Mouse (Mus musculus): ENCODE measurements around the gene Shcbp1l. TPM values are rescaled to one million over a fixed set of nuclear protein-coding genes. Genes with fewer than 3 reads are reported as not detected.

Shcbp1l gene
- total and polyA plus RNA-seq, 3 experiments = 0.59 to 1.6 TPM; not detected in 1

DNA sequence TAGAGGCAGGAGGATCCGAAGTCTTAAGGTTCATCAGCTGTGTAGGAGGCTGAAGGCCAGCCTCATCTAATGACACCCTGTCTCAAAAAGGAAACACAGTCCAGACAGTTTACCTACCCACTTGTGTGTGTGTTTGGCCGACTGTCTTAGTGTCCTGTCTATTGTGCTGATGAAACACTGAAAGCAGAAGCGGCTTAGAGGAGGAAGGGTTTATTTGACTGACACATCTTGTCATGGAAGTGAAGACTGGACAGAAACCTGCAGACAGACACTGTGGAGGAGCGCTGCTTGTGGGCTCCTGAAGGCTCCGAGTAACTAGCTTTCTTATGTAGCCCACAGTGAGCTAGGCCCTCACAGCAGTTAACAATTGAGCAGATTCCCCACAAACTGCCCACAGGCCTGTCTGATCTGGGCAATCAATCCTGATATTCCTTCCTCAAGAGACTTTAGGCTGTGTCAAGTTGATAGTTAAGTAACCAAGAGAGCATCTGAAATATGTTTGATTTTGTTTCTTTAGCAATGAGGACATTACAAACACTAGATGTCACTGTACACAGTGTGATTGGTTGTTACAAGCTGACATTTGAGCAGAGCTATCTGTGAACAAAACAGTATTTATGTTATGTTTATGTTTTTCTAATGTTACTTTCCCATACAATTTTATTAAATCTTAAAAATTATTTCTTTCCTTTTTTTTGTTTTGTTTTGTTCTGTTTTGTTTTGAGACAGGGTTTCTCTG, 9.1 kb downstream of the Shcbp1l start:
- in situ Hi-C loops (cut with MboI; ENCODE audit: low pct_ligation_motif_present, low pct_unique_long_range_greater_than_20kb, low sequenced_read_pairs) = no loop called here

GRCm38 (mm10) chr1:153437536-153437935, 12.6 kb downstream of the Shcbp1l start:
- no peaks in the 10 kb centered on the region for H3K9me3 ChIP-seq (replicated peaks; ENCODE audit: low read length)
- H3K4me1 ChIP-seq (ENCODE audit: control insufficient read depth in 1 of 2, insufficient read depth in 2 of 2) = peaks cover 0 to 6% of the 10 kb centered on the region in 2 experiments; a peak in 1 of 4 replicates
- peaks cover 0 to 2% of the 10 kb centered on the region in 2 experiments for H3K36me3 ChIP-seq (replicated peaks in 1 of 2; ENCODE audit: control insufficient read depth in 1 of 2, insufficient read depth in 1 of 2, low read length in 1 of 2)
- no peak overlapping the region for H3K9ac ChIP-seq (ENCODE audit: insufficient read depth, low read depth)
- dilution Hi-C loops (cut with MboI; ENCODE audit: extremely low pct_ligation_motif_present, extremely low pct_unique_long_range_greater_than_20kb, low sequenced_read_pairs) = no loop called here
- no peak overlapping the region for H3K4me3 ChIP-seq (replicated peaks in 1 of 3; ENCODE audit: low read depth in 2 of 3, low read length in 2 of 3, poor library complexity in 1 of 3)
- DNase-seq (ENCODE audit: extremely low read depth) = no peak
- H3K4me2 ChIP-seq (ENCODE audit: insufficient read depth, low read depth, poor library complexity, severe bottlenecking) = no peak overlapping the region
- in situ Hi-C loops (cut with MboI; ENCODE audit: low pct_ligation_motif_present, low pct_unique_long_range_greater_than_20kb, low sequenced_read_pairs) = no loop called here
- no peak overlapping the region for H3K27ac ChIP-seq (ENCODE audit: insufficient read depth, low read depth)
- no peaks in the 10 kb centered on the region for H3K79me2 ChIP-seq (replicated peaks; ENCODE audit: control insufficient read depth, extremely low read depth, insufficient read depth, poor library complexity, severe bottlenecking)
- no peak for TF ChIP-seq RCOR1 (conservative IDR thresholded peaks at IDR 0.05; ENCODE audit: low read depth, low read length)
- no peak for TF ChIP-seq POLR2A (IDR thresholded peaks at IDR 0.05; ENCODE audit: low read depth, low read length)
- no peak for TF ChIP-seq NELFE (IDR thresholded peaks at IDR 0.05; ENCODE audit: low read depth, low read length)
- TF ChIP-seq MYC (IDR thresholded peaks at IDR 0.05; ENCODE audit: low read depth, low read length) = no peak
- no peak for TF ChIP-seq CHD1 (IDR thresholded peaks at IDR 0.05; ENCODE audit: low read depth, low read length)
- no peak for TF ChIP-seq E2F4 (IDR thresholded peaks at IDR 0.05; ENCODE audit: insufficient replicate concordance, low read depth, low read length)
- no peak for TF ChIP-seq KAT2A (IDR thresholded peaks at IDR 0.05; ENCODE audit: insufficient replicate concordance, low read length)
- no peak for TF ChIP-seq ZMIZ1 (IDR thresholded peaks at IDR 0.05; ENCODE audit: low read depth, low read length)
- TF ChIP-seq EP300 (IDR thresholded peaks at IDR 0.05; ENCODE audit: low read length) = no peak
- TF ChIP-seq CHD2 (IDR thresholded peaks at IDR 0.05; ENCODE audit: low read length) = no peak
- TF ChIP-seq MXI1 (IDR thresholded peaks at IDR 0.05; ENCODE audit: low read depth, low read length) = no peak
- no peak for TF ChIP-seq NRF1 (IDR thresholded peaks at IDR 0.05; ENCODE audit: low read depth, low read length)
- TF ChIP-seq IRF4 (IDR thresholded peaks at IDR 0.05; ENCODE audit: low read depth, low read length) = no peak
- TF ChIP-seq JUND (conservative IDR thresholded peaks at IDR 0.05; ENCODE audit: low read depth, low read length) = no peak
- no peak for TF ChIP-seq ZNF384 (IDR thresholded peaks at IDR 0.05; ENCODE audit: low read depth, low read length)
- TF ChIP-seq SMC3 (IDR thresholded peaks at IDR 0.05; ENCODE audit: low read depth, low read length) = no peak
- no peak for TF ChIP-seq TBP (conservative IDR thresholded peaks at IDR 0.05; ENCODE audit: low read depth, low read length)
- TF ChIP-seq TCF12 (IDR thresholded peaks at IDR 0.05; ENCODE audit: low read depth, low read length) = no peak
- no peaks in the 10 kb centered on the region for H3K27me3 ChIP-seq (replicated peaks)

More for the DNA sequence above, 9.1 kb downstream of the Shcbp1l start:
- Histone ChIP-seq H3K9ac (ENCODE audit: insufficient read depth, low read depth) (no peak overlapping the region), H3K36me3 (replicated peaks in 1 of 2; ENCODE audit: control insufficient read depth in 1 of 2, insufficient read depth in 1 of 2, low read length in 1 of 2) (no peaks in the 10 kb centered on the region), H3K27ac (ENCODE audit: insufficient read depth, low read depth) (no peak overlapping the region), H3K27me3 (replicated peaks) (no peaks in the 10 kb centered on the region), H3K4me1 (ENCODE audit: control insufficient read depth in 1 of 2, insufficient read depth in 2 of 2) (peaks cover 0 to 11% of the 10 kb centered on the region in 2 experiments; a peak in 1 of 4 replicates), H3K4me3 (replicated peaks in 1 of 3; ENCODE audit: low read depth in 2 of 3, low read length in 2 of 3, poor library complexity in 1 of 3) (no peak overlapping the region), H3K9me3 (replicated peaks; ENCODE audit: low read length) (no peaks in the 10 kb centered on the region), H3K4me2 (ENCODE audit: insufficient read depth, low read depth, poor library complexity, severe bottlenecking) (no peak overlapping the region), H3K79me2 (replicated peaks; ENCODE audit: control insufficient read depth, extremely low read depth, insufficient read depth, poor library complexity, severe bottlenecking) (no peaks in the 10 kb centered on the region)
- dilution Hi-C loops (cut with MboI; ENCODE audit: extremely low pct_ligation_motif_present, extremely low pct_unique_long_range_greater_than_20kb, low sequenced_read_pairs) = no loop called here
- TF ChIP-seq RAD21 (IDR thresholded peaks at IDR 0.05; ENCODE audit: low read depth, low read length) = peak; percentile 41
- TF ChIP-seq CTCF (conservative IDR thresholded peaks at IDR 0.05 in 1 of 2, IDR thresholded peaks at IDR 0.05 in 1 of 2; ENCODE audit: low read depth in 2 of 2, low read length in 2 of 2) = peak in 1 of 2 experiments; percentile 41; a peak in 2 of 4 replicates
- no peak for TF ChIP-seq PAX5 (IDR thresholded peaks at IDR 0.05; ENCODE audit: low read length)
- DNase-seq (ENCODE audit: extremely low read depth) = no peak
